Mouse (Mus musculus) cerebellum, postnatal 36 days (tissue): ENCODE results near the gene Unc119.
A peak's percentile ranks its signal among the peaks of the same experiment; 100 is the strongest.

ENCODE experiments used
- DNase-seq, 2 experiments: peaks; one replicate each; pipeline ENCODE4 v3.0.0; 2021 to 2022; ENCODE audit warnings: mixed read lengths in 2 of 2

The Unc119 gene

GRCm38 (mm10) chr11:78344890-78345715 is 1.8 kb downstream of the Unc119 start:
- DNase-seq, result peak in 1 of 2 experiments; percentile 5

GRCm38 (mm10) chr11:78345801-78346200 is 2.5 kb downstream of the Unc119 start:
- DNase-seq, result no peak

- no peak for DNase-seq
These were observed 3.2 kb downstream of the Unc119 start for GRCm38 (mm10) chr11:78346326-78347069.

- peak; percentile 82 to 83 for DNase-seq
These were observed 3.9 kb downstream of the Unc119 start for GRCm38 (mm10) chr11:78347070-78347754.

- DNase-seq, result no peak
These were observed 4.6 kb downstream of the Unc119 start for GRCm38 (mm10) chr11:78347908-78348307.

- DNase-seq, result no peak
These were observed 5.2 kb downstream of the Unc119 start for GRCm38 (mm10) chr11:78348474-78348873.

GRCm38 (mm10) chr11:78349441-78350358 is 6.4 kb downstream of the Unc119 start:
- DNase-seq, result no peak

- no peak for DNase-seq
These were observed 9.8 kb downstream of the Unc119 start for GRCm38 (mm10) chr11:78353081-78353480.

- no peak for DNase-seq
These were observed 11.6 kb downstream of the Unc119 start for GRCm38 (mm10) chr11:78354905-78355304.

- DNase-seq, result peak; percentile 76 to 77
These were observed 12.4 kb downstream of the Unc119 start for GRCm38 (mm10) chr11:78355471-78356238.

- peak; percentile 34 to 35 for DNase-seq
These were observed 15.2 kb downstream of the Unc119 start for GRCm38 (mm10) chr11:78358330-78359007.

- DNase-seq, result peak; percentile 75 to 77
These were observed 17.0 kb downstream of the Unc119 start for GRCm38 (mm10) chr11:78360125-78360788.

GRCm38 (mm10) chr11:78360789-78361131 is 17.5 kb downstream of the Unc119 start:
- DNase-seq, result no peak

- no peak for DNase-seq
These were observed 20.2 kb downstream of the Unc119 start for GRCm38 (mm10) chr11:78363309-78364007.

- no peak for DNase-seq
These were observed 20.8 kb downstream of the Unc119 start for GRCm38 (mm10) chr11:78364103-78364502.

- no peak for DNase-seq
These were observed 24.4 kb downstream of the Unc119 start for GRCm38 (mm10) chr11:78367456-78368225.

GRCm38 (mm10) chr11:78370389-78370788 is 27.1 kb downstream of the Unc119 start:
- DNase-seq, result no peak

- DNase-seq, result no peak
These were observed 28.4 kb downstream of the Unc119 start for GRCm38 (mm10) chr11:78371711-78372110.

GRCm38 (mm10) chr11:78372166-78372565 is 28.9 kb downstream of the Unc119 start:
- no peak for DNase-seq
